Mouse (Mus musculus) G1E (cell line): ENCODE measurements around the gene Klk1b26. TPM values are rescaled to one million over a fixed set of nuclear protein-coding genes. Genes with fewer than 3 reads are reported as not detected.
"Not testable (repeated sequence)": the region's sequence is repeated elsewhere in the genome, so short reads cannot be mapped to it uniquely, and the experiment has no call there.

Experiments used
- ATAC-seq: 2 replicates; pipeline ENCODE4 v1.8.0; 2016; ENCODE audit warnings: mild to moderate bottlenecking; ENCODE audit not compliant: insufficient number of reproducible peaks, poor library complexity, low FRiP score, severe bottlenecking; ENCODE audit errors: extremely low read depth
- DNase-seq: peaks from one replicate; pipeline ENCODE4 v3.0.0; 2012; ENCODE audit warnings: low spot score
- H3K27me3 ChIP-seq: 2 replicates; pipeline ENCODE4 v1.6.1; 2012; ENCODE audit warnings: mild to moderate bottlenecking, low read length, inconsistent platforms; ENCODE audit not compliant: insufficient read depth
- H3K36me3 ChIP-seq: replicated peaks from 2 replicates; pipeline ENCODE3; 2012; ENCODE audit warnings: mild to moderate bottlenecking, inconsistent platforms
- H3K4me1 ChIP-seq: 2 replicates; pipeline ENCODE4 v1.6.1; 2012; ENCODE audit warnings: low read depth, low read length, inconsistent platforms, mixed read lengths; ENCODE audit not compliant: insufficient read depth
- H3K4me3 ChIP-seq: 2 replicates; pipeline ENCODE4 v1.5.1; 2012; ENCODE audit warnings: low read depth, mild to moderate bottlenecking, inconsistent platforms, low read length, moderate library complexity, mixed read lengths
- H3K9me3 ChIP-seq: replicated peaks from 2 replicates; pipeline ENCODE4 v1.6.1; 2012; ENCODE audit warnings: inconsistent platforms
- CTCF ChIP-seq: IDR thresholded peaks from 2 replicates; pipeline ENCODE4 v1.5.1; 2012; ENCODE audit warnings: low read depth, low read length, inconsistent platforms, mixed read lengths
- GATA1 ChIP-seq: IDR thresholded peaks from 2 replicates; pipeline ENCODE4 v1.6.1; 2012; ENCODE audit warnings: borderline replicate concordance, low read length, inconsistent platforms, mixed read lengths
- GATA2 ChIP-seq: IDR thresholded peaks from 2 replicates; pipeline ENCODE4 v1.6.1; 2012; ENCODE audit warnings: low read depth, low read length, inconsistent platforms, borderline replicate concordance
- POLR2AphosphoS5 ChIP-seq: IDR thresholded peaks from 2 replicates; pipeline ENCODE4 v1.6.1; 2012; ENCODE audit warnings: low read depth, low read length, inconsistent platforms; ENCODE audit not compliant: insufficient replicate concordance
- TAL1 ChIP-seq: conservative IDR thresholded peaks from 2 replicates; pipeline ENCODE4 v1.6.1; 2012; ENCODE audit warnings: low read depth, low read length, inconsistent platforms, mixed read lengths
- polyA plus RNA-seq: library from polyadenylated mRNA; stranded (reverse); fragments of >175 nt; gene quantifications from 2 replicates; pipeline ENCODE4 v1.2.3, GENCODE M21; 2012
- total RNA-seq, 2 experiments: library from RNA; stranded (forward) in 1 of 2; stranded (reverse) in 1 of 2; fragments of 200-1000 nt in 1 of 2; fragments of >200 nt in 1 of 2; fragmentation: Nextera tagmentation in 1 of 2; gene quantifications; 2 replicates each; pipeline ENCODE4 v1.2.3; 2014 to 2017

Klk1b26 gene
- total and polyA plus RNA-seq, 3 experiments, result not detected

GRCm38 (mm10) chr7:44004847-44005246, 7.1 kb upstream of the Klk1b26 start:
- DNase-seq (no peak), ATAC-seq (no peak)

GRCm38 (mm10) chr7:44014666-44015065, 2.7 kb downstream of the Klk1b26 start:
- not testable (repeated sequence) for DNase-seq, H3K36me3 ChIP-seq, ATAC-seq, H3K4me3 ChIP-seq, H3K4me1 ChIP-seq, H3K27me3 ChIP-seq, H3K9me3 ChIP-seq

More at GRCm38 (mm10) chr7:44004847-44005246, 7.1 kb upstream of the Klk1b26 start:
- Histone ChIP-seq H3K36me3 (no peaks in the 10 kb centered on the region), H3K9me3 (no peaks in the 10 kb centered on the region), H3K4me3 (no peak overlapping the region), H3K27me3 (no peaks in the 10 kb centered on the region), H3K4me1 (no peaks in the 10 kb centered on the region)
- TF ChIP-seq CTCF, result no peak
- no peak for TF ChIP-seq POLR2AphosphoS5
- no peak for TF ChIP-seq GATA1
- no peak for TF ChIP-seq TAL1
- TF ChIP-seq GATA2, result no peak

- Histone ChIP-seq H3K36me3 (no peaks in the 10 kb centered on the region), H3K27me3 (no peaks in the 10 kb centered on the region), H3K4me1 (no peaks in the 10 kb centered on the region), H3K4me3 (no peak overlapping the region), H3K9me3 (no peaks in the 10 kb centered on the region)
- ATAC-seq (no peak), DNase-seq (no peak)
- no peak for TF ChIP-seq CTCF
- no peak for TF ChIP-seq GATA2
- no peak for TF ChIP-seq POLR2AphosphoS5
Measured at GRCm38 (mm10) chr7:44015071-44015470, 3.1 kb downstream of the Klk1b26 start.

- not testable (repeated sequence) for DNase-seq, ATAC-seq, H3K9me3 ChIP-seq, H3K36me3 ChIP-seq, H3K4me3 ChIP-seq, H3K27me3 ChIP-seq, H3K4me1 ChIP-seq
Measured at GRCm38 (mm10) chr7:44051990-44052389, 40.0 kb downstream of the Klk1b26 start, which contains the start of gene Klk1b27. Gene Klk1b27, plus strand, starts transcription at chr7:44052290.

Other genes with a start within 250 kb of the Klk1b26 start
Only the 20 nearest of the 28 such genes appear.
- not detected in 2 replicates for gene Klk9, start 220.3 kb upstream of the Klk1b26 start, total RNA-seq (2014; fragmentation: Nextera tagmentation)
- 0.06 TPM in 1 of 2 replicates, not detected in the other for gene Klk9, start 220.3 kb upstream of the Klk1b26 start, total RNA-seq (2017)
- gene Klk9, start 220.3 kb upstream of the Klk1b26 start, polyA plus RNA-seq, result not detected in 2 replicates
- gene Klk8, start 214.6 kb upstream of the Klk1b26 start, total RNA-seq (2014; fragmentation: Nextera tagmentation), result not detected in 2 replicates
- gene Klk8, start 214.6 kb upstream of the Klk1b26 start, total RNA-seq (2017), result not detected in 2 replicates
- gene Klk8, start 214.6 kb upstream of the Klk1b26 start, polyA plus RNA-seq, result not detected in 2 replicates
- gene Klk7, start 200.9 kb upstream of the Klk1b26 start, total RNA-seq (2014; fragmentation: Nextera tagmentation), result not detected in 2 replicates
- gene Klk7, start 200.9 kb upstream of the Klk1b26 start, total RNA-seq (2017), result 0.05 TPM in 1 of 2 replicates, not detected in the other
- gene Klk7, start 200.9 kb upstream of the Klk1b26 start, polyA plus RNA-seq, result not detected in 2 replicates
- gene Klk6, start 187.7 kb upstream of the Klk1b26 start, total RNA-seq (2014; fragmentation: Nextera tagmentation), result not detected in 2 replicates
- 0.05 TPM in 1 of 2 replicates, not detected in the other for gene Klk6, start 187.7 kb upstream of the Klk1b26 start, total RNA-seq (2017)
- gene Klk6, start 187.7 kb upstream of the Klk1b26 start, polyA plus RNA-seq, result not detected in 2 replicates
- not detected in 2 replicates for gene Klk5, start 170.2 kb upstream of the Klk1b26 start, total RNA-seq (2014; fragmentation: Nextera tagmentation)
- gene Klk5, start 170.2 kb upstream of the Klk1b26 start, total RNA-seq (2017), result 0.11 TPM in 1 of 2 replicates, not detected in the other
- not detected in 2 replicates for gene Klk5, start 170.2 kb upstream of the Klk1b26 start, polyA plus RNA-seq
- not detected in 2 replicates for gene Klk4, start 131.0 kb upstream of the Klk1b26 start, total RNA-seq (2014; fragmentation: Nextera tagmentation)
- not detected in 2 replicates for gene Klk4, start 131.0 kb upstream of the Klk1b26 start, total RNA-seq (2017)
- gene Klk4, start 131.0 kb upstream of the Klk1b26 start, polyA plus RNA-seq, result not detected in 2 replicates
- not detected in 2 replicates for gene Klk15, start 78.4 kb upstream of the Klk1b26 start, total RNA-seq (2014; fragmentation: Nextera tagmentation)
- gene Klk15, start 78.4 kb upstream of the Klk1b26 start, total RNA-seq (2017), result not detected in 2 replicates
- not detected in 2 replicates for gene Klk15, start 78.4 kb upstream of the Klk1b26 start, polyA plus RNA-seq
- not detected in 2 replicates for gene Klk1b8, start 61.5 kb upstream of the Klk1b26 start, total RNA-seq (2014; fragmentation: Nextera tagmentation)
- not detected in 2 replicates for gene Klk1b8, start 61.5 kb upstream of the Klk1b26 start, total RNA-seq (2017)
- not detected in 2 replicates for gene Klk1b8, start 61.5 kb upstream of the Klk1b26 start, polyA plus RNA-seq
- not detected in 2 replicates for gene Klk1b1, start 45.4 kb upstream of the Klk1b26 start, total RNA-seq (2014; fragmentation: Nextera tagmentation)
- gene Klk1b1, start 45.4 kb upstream of the Klk1b26 start, total RNA-seq (2017), result not detected in 2 replicates
- gene Klk1b1, start 45.4 kb upstream of the Klk1b26 start, polyA plus RNA-seq, result not detected in 2 replicates
- gene Klk1b9, start 36.1 kb upstream of the Klk1b26 start, total RNA-seq (2014; fragmentation: Nextera tagmentation), result not detected in 2 replicates
- not detected in 2 replicates for gene Klk1b9, start 36.1 kb upstream of the Klk1b26 start, total RNA-seq (2017)
- gene Klk1b9, start 36.1 kb upstream of the Klk1b26 start, polyA plus RNA-seq, result not detected in 2 replicates
- gene Klk1b11, start 16.3 kb upstream of the Klk1b26 start, total RNA-seq (2014; fragmentation: Nextera tagmentation), result not detected in 2 replicates
- not detected in 2 replicates for gene Klk1b11, start 16.3 kb upstream of the Klk1b26 start, total RNA-seq (2017)
- gene Klk1b11, start 16.3 kb upstream of the Klk1b26 start, polyA plus RNA-seq, result not detected in 2 replicates
- not detected in 2 replicates for gene Klk1b27, start 40.1 kb downstream of the Klk1b26 start, total RNA-seq (2014; fragmentation: Nextera tagmentation)
- 0.16 TPM in 1 of 2 replicates, not detected in the other for gene Klk1b27, start 40.1 kb downstream of the Klk1b26 start, total RNA-seq (2017)
- gene Klk1b27, start 40.1 kb downstream of the Klk1b26 start, polyA plus RNA-seq, result not detected in 2 replicates
- not detected in 2 replicates for gene Klk1b21, start 90.2 kb downstream of the Klk1b26 start, total RNA-seq (2014; fragmentation: Nextera tagmentation)
- not detected in 2 replicates for gene Klk1b21, start 90.2 kb downstream of the Klk1b26 start, total RNA-seq (2017)
- gene Klk1b21, start 90.2 kb downstream of the Klk1b26 start, polyA plus RNA-seq, result not detected in 2 replicates
- not detected in 2 replicates for gene Klk1b22, start 100.5 kb downstream of the Klk1b26 start, total RNA-seq (2014; fragmentation: Nextera tagmentation)
- gene Klk1b22, start 100.5 kb downstream of the Klk1b26 start, total RNA-seq (2017), result not detected in 2 replicates
- not detected in 2 replicates for gene Klk1b22, start 100.5 kb downstream of the Klk1b26 start, polyA plus RNA-seq
- gene Klk1b16, start 124.6 kb downstream of the Klk1b26 start, total RNA-seq (2014; fragmentation: Nextera tagmentation), result not detected in 2 replicates
- gene Klk1b16, start 124.6 kb downstream of the Klk1b26 start, total RNA-seq (2017), result not detected in 2 replicates
- not detected in 2 replicates for gene Klk1b16, start 124.6 kb downstream of the Klk1b26 start, polyA plus RNA-seq
- not detected in 2 replicates for gene Klk1b24, start 176.1 kb downstream of the Klk1b26 start, total RNA-seq (2014; fragmentation: Nextera tagmentation)
- gene Klk1b24, start 176.1 kb downstream of the Klk1b26 start, total RNA-seq (2017), result not detected in 2 replicates
- not detected in 2 replicates for gene Klk1b24, start 176.1 kb downstream of the Klk1b26 start, polyA plus RNA-seq
- gene Klk1b3, start 186.0 kb downstream of the Klk1b26 start, total RNA-seq (2014; fragmentation: Nextera tagmentation), result not detected in 2 replicates
- not detected in 2 replicates for gene Klk1b3, start 186.0 kb downstream of the Klk1b26 start, total RNA-seq (2017)
- not detected in 2 replicates for gene Klk1b3, start 186.0 kb downstream of the Klk1b26 start, polyA plus RNA-seq
- gene Klk1b4, start 195.3 kb downstream of the Klk1b26 start, total RNA-seq (2014; fragmentation: Nextera tagmentation), result not detected in 2 replicates
- not detected in 2 replicates for gene Klk1b4, start 195.3 kb downstream of the Klk1b26 start, total RNA-seq (2017)
- not detected in 2 replicates for gene Klk1b4, start 195.3 kb downstream of the Klk1b26 start, polyA plus RNA-seq
- not detected in 2 replicates for gene Klk1b5, start 203.8 kb downstream of the Klk1b26 start, total RNA-seq (2014; fragmentation: Nextera tagmentation)
- not detected in 2 replicates for gene Klk1b5, start 203.8 kb downstream of the Klk1b26 start, total RNA-seq (2017)
- not detected in 2 replicates for gene Klk1b5, start 203.8 kb downstream of the Klk1b26 start, polyA plus RNA-seq
- gene Klk1, start 213.2 kb downstream of the Klk1b26 start, total RNA-seq (2014; fragmentation: Nextera tagmentation), result not detected in 2 replicates
- not detected in 2 replicates for gene Klk1, start 213.2 kb downstream of the Klk1b26 start, total RNA-seq (2017)
- not detected in 2 replicates for gene Klk1, start 213.2 kb downstream of the Klk1b26 start, polyA plus RNA-seq